Mouse (Mus musculus): ENCODE measurements at regions not wholly inside any gene's neighbourhood (a gene's known extent, or its start where the extent isn't known, plus 50 kb on each side); places are given as distances from the start of the nearest gene placed in this dataset.

GRCm38 (mm10) chr9:41364442-41365250, 203.1 kb upstream of the Ubash3b start:
- Histone ChIP-seq H3K9me3 (ENCODE audit: control insufficient read depth, low read length) (no peaks in the 10 kb centered on the region), H3K4me1 (ENCODE audit: control insufficient read depth in 2 of 2, insufficient read depth in 2 of 2, low read length in 2 of 2) (peaks cover 0 to 4% of the 10 kb centered on the region in 2 experiments; a peak in 2 of 4 replicates), H3K27me3 (ENCODE audit: control insufficient read depth, insufficient read depth, low read length) (no peaks in the 10 kb centered on the region), H3K36me3 (ENCODE audit: control insufficient read depth, insufficient read depth, low read length) (no peaks in the 10 kb centered on the region), H3K4me3 (ENCODE audit: control insufficient read depth in 1 of 2, insufficient read depth in 1 of 2, low read depth in 1 of 2, low read length in 2 of 2) (no peak overlapping the region), H3K27ac (replicated peaks in 1 of 2; ENCODE audit: control insufficient read depth in 1 of 2, insufficient read depth in 1 of 2, low read depth in 2 of 2, low read length in 2 of 2) (no peak overlapping the region; a peak in 1 of 4 replicates), H3K4me2 (ENCODE audit: low read length) (no peak overlapping the region), H3K9ac (ENCODE audit: low read length) (no peak overlapping the region)
- no peak for ATAC-seq (ENCODE audit: insufficient number of reproducible peaks, insufficient read depth, low FRiP score, low read depth)
- 69% methylated on average over 6 of the region's 6 CpGs for WGBS

GRCm38 (mm10) chr9:41360356-41360755, 198.9 kb upstream of the Ubash3b start:
- no peaks in the 10 kb centered on the region for H3K9me3 ChIP-seq (ENCODE audit: control insufficient read depth, low read length)
- no peak for ATAC-seq (ENCODE audit: insufficient number of reproducible peaks, insufficient read depth, low FRiP score, low read depth)
- peaks cover 0 to 4% of the 10 kb centered on the region in 2 experiments; a peak in 2 of 4 replicates for H3K4me1 ChIP-seq (ENCODE audit: control insufficient read depth in 2 of 2, insufficient read depth in 2 of 2, low read length in 2 of 2)
- no peak overlapping the region for H3K4me2 ChIP-seq (ENCODE audit: low read length)
- H3K36me3 ChIP-seq (ENCODE audit: control insufficient read depth, insufficient read depth, low read length): no peaks in the 10 kb centered on the region
- H3K27me3 ChIP-seq (ENCODE audit: control insufficient read depth, insufficient read depth, low read length): no peaks in the 10 kb centered on the region
- no peak overlapping the region for H3K9ac ChIP-seq (ENCODE audit: low read length)
- no peak overlapping the region for H3K27ac ChIP-seq (replicated peaks in 1 of 2; ENCODE audit: control insufficient read depth in 1 of 2, insufficient read depth in 1 of 2, low read depth in 2 of 2, low read length in 2 of 2)
- WGBS: 86% methylated on average over 5 of the region's 5 CpGs
- H3K4me3 ChIP-seq (ENCODE audit: control insufficient read depth in 1 of 2, insufficient read depth in 1 of 2, low read depth in 1 of 2, low read length in 2 of 2): no peak overlapping the region

GRCm38 (mm10) chr9:41359286-41359685, 197.8 kb upstream of the Ubash3b start:
- H3K4me2 ChIP-seq (ENCODE audit: low read length): no peak overlapping the region
- no peak overlapping the region for H3K4me3 ChIP-seq (ENCODE audit: control insufficient read depth in 1 of 2, insufficient read depth in 1 of 2, low read depth in 1 of 2, low read length in 2 of 2)
- H3K27me3 ChIP-seq (ENCODE audit: control insufficient read depth, insufficient read depth, low read length): no peaks in the 10 kb centered on the region
- WGBS: 79% methylated on average over 3 of the region's 3 CpGs
- no peaks in the 10 kb centered on the region for H3K4me1 ChIP-seq (ENCODE audit: control insufficient read depth in 2 of 2, insufficient read depth in 2 of 2, low read length in 2 of 2)
- H3K9me3 ChIP-seq (ENCODE audit: control insufficient read depth, low read length): no peaks in the 10 kb centered on the region
- H3K36me3 ChIP-seq (ENCODE audit: control insufficient read depth, insufficient read depth, low read length): no peaks in the 10 kb centered on the region
- no peak overlapping the region for H3K27ac ChIP-seq (replicated peaks in 1 of 2; ENCODE audit: control insufficient read depth in 1 of 2, insufficient read depth in 1 of 2, low read depth in 2 of 2, low read length in 2 of 2)
- ATAC-seq (ENCODE audit: insufficient number of reproducible peaks, insufficient read depth, low FRiP score, low read depth): no peak
- no peak overlapping the region for H3K9ac ChIP-seq (ENCODE audit: low read length)

- Histone ChIP-seq H3K27ac (replicated peaks in 1 of 2; ENCODE audit: control insufficient read depth in 1 of 2, insufficient read depth in 1 of 2, low read depth in 2 of 2, low read length in 2 of 2) (no peak overlapping the region), H3K9me3 (ENCODE audit: control insufficient read depth, low read length) (no peaks in the 10 kb centered on the region), H3K27me3 (ENCODE audit: control insufficient read depth, insufficient read depth, low read length) (no peaks in the 10 kb centered on the region), H3K36me3 (ENCODE audit: control insufficient read depth, insufficient read depth, low read length) (no peaks in the 10 kb centered on the region), H3K4me2 (ENCODE audit: low read length) (no peak overlapping the region), H3K9ac (ENCODE audit: low read length) (no peak overlapping the region), H3K4me3 (ENCODE audit: control insufficient read depth in 1 of 2, insufficient read depth in 1 of 2, low read depth in 1 of 2, low read length in 2 of 2) (no peak overlapping the region), H3K4me1 (ENCODE audit: control insufficient read depth in 2 of 2, insufficient read depth in 2 of 2, low read length in 2 of 2) (no peaks in the 10 kb centered on the region)
- 62% methylated on average over 2 of the region's 2 CpGs for WGBS
- ATAC-seq (ENCODE audit: insufficient number of reproducible peaks, insufficient read depth, low FRiP score, low read depth): no peak
Observed at GRCm38 (mm10) chr9:41345338-41345737, 183.8 kb upstream of the Ubash3b start.

- Histone ChIP-seq H3K27ac (replicated peaks in 1 of 2; ENCODE audit: control insufficient read depth in 1 of 2, insufficient read depth in 1 of 2, low read depth in 2 of 2, low read length in 2 of 2) (no peak overlapping the region), H3K9ac (ENCODE audit: low read length) (no peak overlapping the region), H3K4me1 (ENCODE audit: control insufficient read depth in 2 of 2, insufficient read depth in 2 of 2, low read length in 2 of 2) (peaks cover 7 to 10% of the 10 kb centered on the region in 2 experiments), H3K36me3 (ENCODE audit: control insufficient read depth, insufficient read depth, low read length) (no peaks in the 10 kb centered on the region), H3K9me3 (ENCODE audit: control insufficient read depth, low read length) (no peaks in the 10 kb centered on the region), H3K27me3 (ENCODE audit: control insufficient read depth, insufficient read depth, low read length) (no peaks in the 10 kb centered on the region), H3K4me3 (ENCODE audit: control insufficient read depth in 1 of 2, insufficient read depth in 1 of 2, low read depth in 1 of 2, low read length in 2 of 2) (no peak overlapping the region), H3K4me2 (ENCODE audit: low read length) (no peak overlapping the region)
- no peak for ATAC-seq (ENCODE audit: insufficient number of reproducible peaks, insufficient read depth, low FRiP score, low read depth)
- WGBS: 84% methylated on average over 2 of the region's 2 CpGs
Observed at GRCm38 (mm10) chr9:41337375-41337774, 175.9 kb upstream of the Ubash3b start.

GRCm38 (mm10) chr9:41336801-41337200, 175.3 kb upstream of the Ubash3b start:
- H3K9me3 ChIP-seq (ENCODE audit: control insufficient read depth, low read length): no peaks in the 10 kb centered on the region
- no peak overlapping the region for H3K27ac ChIP-seq (replicated peaks in 1 of 2; ENCODE audit: control insufficient read depth in 1 of 2, insufficient read depth in 1 of 2, low read depth in 2 of 2, low read length in 2 of 2)
- no peak for ATAC-seq (ENCODE audit: insufficient number of reproducible peaks, insufficient read depth, low FRiP score, low read depth)
- H3K9ac ChIP-seq (ENCODE audit: low read length): no peak overlapping the region
- H3K36me3 ChIP-seq (ENCODE audit: control insufficient read depth, insufficient read depth, low read length): no peaks in the 10 kb centered on the region
- H3K4me3 ChIP-seq (ENCODE audit: control insufficient read depth in 1 of 2, insufficient read depth in 1 of 2, low read depth in 1 of 2, low read length in 2 of 2): no peak overlapping the region
- H3K4me1 ChIP-seq (ENCODE audit: control insufficient read depth in 2 of 2, insufficient read depth in 2 of 2, low read length in 2 of 2): peaks cover 7 to 10% of the 10 kb centered on the region in 2 experiments
- WGBS: 80% methylated on average over 6 of the region's 6 CpGs
- H3K4me2 ChIP-seq (ENCODE audit: low read length): no peak overlapping the region
- no peaks in the 10 kb centered on the region for H3K27me3 ChIP-seq (ENCODE audit: control insufficient read depth, insufficient read depth, low read length)

GRCm38 (mm10) chr9:41334462-41335241, 173.2 kb upstream of the Ubash3b start:
- peak overlapping the region; percentile 24 for H3K4me2 ChIP-seq (ENCODE audit: low read length)
- no peaks in the 10 kb centered on the region for H3K27me3 ChIP-seq (ENCODE audit: control insufficient read depth, insufficient read depth, low read length)
- peaks cover 7 to 10% of the 10 kb centered on the region in 2 experiments for H3K4me1 ChIP-seq (ENCODE audit: control insufficient read depth in 2 of 2, insufficient read depth in 2 of 2, low read length in 2 of 2)
- no peaks in the 10 kb centered on the region for H3K36me3 ChIP-seq (ENCODE audit: control insufficient read depth, insufficient read depth, low read length)
- whole genome bisulfite sequencing: 29% methylated on average over 10 of the region's 10 CpGs
- H3K27ac ChIP-seq (replicated peaks in 1 of 2; ENCODE audit: control insufficient read depth in 1 of 2, insufficient read depth in 1 of 2, low read depth in 2 of 2, low read length in 2 of 2): peak overlapping the region in 1 of 2 experiments; percentile 14; a peak in 1 of 4 replicates
- no peak overlapping the region for H3K9ac ChIP-seq (ENCODE audit: low read length)
- no peak for ATAC-seq (ENCODE audit: insufficient number of reproducible peaks, insufficient read depth, low FRiP score, low read depth)
- H3K4me3 ChIP-seq (ENCODE audit: control insufficient read depth in 1 of 2, insufficient read depth in 1 of 2, low read depth in 1 of 2, low read length in 2 of 2): no peak overlapping the region
- H3K9me3 ChIP-seq (ENCODE audit: control insufficient read depth, low read length): no peaks in the 10 kb centered on the region

Data from heart, embryonic 14.5 days (tissue).